Mouse (Mus musculus) frontal cortex, postnatal 25 days (tissue): ENCODE results near the gene Akr1e1.
"Not testable (repeated sequence)": the region's sequence is repeated elsewhere in the genome, so short reads cannot be mapped to it uniquely, and the experiment has no call there.

ENCODE experiments used
- DNase-seq, 2 experiments: peaks; one replicate each; pipeline ENCODE4 v3.0.0; 2022; ENCODE audit warnings: low spot score in 2 of 2

Gene Akr1e1

DNA sequence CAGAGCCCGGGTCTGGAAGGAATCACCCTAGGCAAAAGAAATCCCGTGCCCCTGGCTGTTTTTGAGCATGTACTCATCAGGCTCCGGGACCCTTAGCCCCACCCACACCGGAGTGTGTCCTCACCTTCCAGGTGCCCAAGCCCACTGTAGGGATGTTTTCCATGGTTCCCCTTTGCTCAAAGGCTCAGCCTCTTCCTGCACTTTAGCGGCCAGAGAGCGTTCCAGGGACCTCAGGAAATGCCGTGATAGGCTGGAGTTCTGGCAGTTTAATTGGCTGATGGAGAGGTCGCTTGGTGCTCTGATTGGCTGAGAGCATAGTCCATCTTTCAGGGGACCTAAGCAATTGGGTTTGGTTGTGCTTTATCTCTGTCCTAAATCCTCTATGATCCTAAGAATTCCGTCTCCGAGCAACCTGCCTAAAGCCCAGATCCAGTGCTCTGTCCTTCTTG, at the start of gene Akr1e1:
Gene Akr1e1 (minus strand): TSS at position 214 of the 449 bp plus-strand sequence.
- peak; percentile 76 to 85 for DNase-seq

DNA sequence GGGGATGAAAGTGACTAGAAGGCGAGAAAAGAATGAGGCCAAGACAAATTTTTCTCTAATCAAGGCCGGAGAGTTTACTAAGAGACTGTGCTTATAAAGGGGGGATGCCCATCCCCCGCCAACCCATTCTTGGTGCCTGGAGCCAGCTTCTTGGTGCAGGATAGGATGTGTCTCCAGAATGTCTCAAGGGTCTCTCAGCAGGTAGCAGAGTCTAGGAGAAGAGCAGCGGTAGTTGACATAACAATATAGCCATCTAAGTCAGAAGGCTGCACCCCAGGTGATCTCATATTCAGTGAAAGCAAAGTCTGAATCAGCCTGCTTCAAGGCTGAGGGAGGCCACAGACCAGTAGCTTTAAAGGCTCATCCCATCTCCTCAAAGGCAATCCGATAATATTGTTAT, 49.4 kb upstream of the Akr1e1 start:
- DNase-seq: no peak

DNA sequence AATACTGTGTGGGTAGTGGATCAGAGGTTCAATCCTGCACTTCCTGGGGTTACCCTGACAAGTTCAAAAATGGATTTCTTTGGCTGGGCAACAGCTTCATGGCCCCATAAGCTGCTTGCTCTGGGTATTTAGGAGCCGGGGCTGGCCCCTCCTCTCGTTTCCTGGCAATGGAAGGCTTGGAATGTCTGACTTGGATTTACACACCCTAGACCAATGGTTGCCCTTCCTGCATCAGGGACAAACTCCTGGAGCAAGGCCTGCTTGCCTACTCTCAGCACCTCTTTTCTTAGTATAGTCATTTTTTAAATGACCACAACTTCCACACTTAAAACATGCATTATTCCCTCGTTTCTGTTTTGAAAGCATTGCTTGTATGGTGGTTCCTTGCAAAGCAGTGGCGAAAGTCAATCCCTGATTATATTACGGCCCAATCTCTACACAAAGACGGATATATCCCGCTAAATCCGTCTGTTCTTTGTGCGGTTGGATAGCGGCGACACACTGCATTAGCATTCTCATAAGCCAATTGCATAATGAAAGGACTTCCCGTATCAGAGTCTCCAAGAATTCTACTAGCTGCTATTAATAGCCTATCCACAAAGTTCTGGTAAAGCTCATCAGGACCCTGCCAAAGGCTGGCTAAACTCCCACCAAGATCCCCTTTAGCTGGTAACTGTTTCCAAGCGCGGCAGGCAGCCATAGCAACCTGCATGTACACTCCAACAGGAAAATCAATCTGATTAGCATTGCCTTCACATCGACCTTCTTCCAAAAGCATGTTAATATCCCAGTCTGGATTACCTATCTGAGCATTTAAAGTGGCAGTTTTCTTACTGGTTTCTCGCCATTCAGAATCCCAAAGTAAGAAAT, 47.5 kb upstream of the Akr1e1 start:
- no peak for DNase-seq

DNA sequence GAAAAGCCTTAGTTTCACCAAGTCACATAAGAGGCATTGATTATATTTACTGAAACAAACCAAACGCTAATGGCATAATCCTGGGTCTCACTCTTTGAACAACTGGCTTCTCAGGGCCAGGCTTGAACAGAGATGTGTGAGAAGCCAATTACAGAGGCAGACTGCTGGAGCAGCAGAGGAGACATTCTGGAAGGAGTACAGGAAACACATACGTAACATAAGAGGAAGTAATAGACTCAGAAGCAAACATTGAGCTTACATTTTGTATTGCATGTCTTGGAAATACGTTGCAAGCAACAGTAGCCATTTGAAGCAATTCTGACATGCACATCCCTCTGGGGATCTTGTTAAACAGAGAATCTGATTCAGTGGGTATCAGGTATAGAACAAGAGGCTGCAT, 41.2 kb upstream of the Akr1e1 start:
- no peak for DNase-seq

DNA sequence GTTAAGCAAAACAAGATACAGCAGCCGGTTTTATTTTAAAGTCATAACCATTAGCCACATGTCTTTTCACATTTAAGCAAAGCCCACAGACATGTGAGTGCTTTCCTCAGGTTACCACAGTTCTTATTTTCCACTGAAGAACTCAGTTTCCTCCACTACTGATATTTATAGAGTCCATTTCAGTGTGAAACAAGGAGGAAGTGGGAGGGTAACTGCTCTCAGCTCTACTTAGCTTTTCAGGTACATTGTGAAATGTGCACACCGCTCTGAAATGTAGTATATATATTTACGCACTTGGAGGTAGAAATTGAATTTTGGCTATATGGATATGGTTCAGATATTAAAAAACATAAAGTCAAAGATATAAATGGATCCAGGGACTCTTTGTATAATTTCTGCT, 36.3 kb upstream of the Akr1e1 start:
- DNase-seq: no peak

DNA sequence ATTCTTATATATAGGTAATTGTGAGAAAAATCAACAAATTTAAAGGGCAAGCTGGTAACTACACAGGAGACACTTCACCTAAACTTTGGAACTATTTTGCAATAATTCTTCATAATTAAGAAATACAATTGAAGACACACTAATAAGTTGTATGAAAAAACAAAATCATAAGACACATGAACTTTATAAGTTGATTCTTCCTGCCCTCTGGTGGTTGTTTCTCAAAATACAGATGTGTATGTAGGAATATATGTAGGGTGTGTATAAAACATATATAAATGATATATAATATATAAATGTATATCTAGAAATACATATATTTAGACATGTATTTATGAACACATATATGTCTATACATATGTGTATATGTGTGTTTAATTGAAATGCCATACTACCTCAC, 1.9 kb upstream of the Akr1e1 start:
- DNase-seq: no peak

DNA sequence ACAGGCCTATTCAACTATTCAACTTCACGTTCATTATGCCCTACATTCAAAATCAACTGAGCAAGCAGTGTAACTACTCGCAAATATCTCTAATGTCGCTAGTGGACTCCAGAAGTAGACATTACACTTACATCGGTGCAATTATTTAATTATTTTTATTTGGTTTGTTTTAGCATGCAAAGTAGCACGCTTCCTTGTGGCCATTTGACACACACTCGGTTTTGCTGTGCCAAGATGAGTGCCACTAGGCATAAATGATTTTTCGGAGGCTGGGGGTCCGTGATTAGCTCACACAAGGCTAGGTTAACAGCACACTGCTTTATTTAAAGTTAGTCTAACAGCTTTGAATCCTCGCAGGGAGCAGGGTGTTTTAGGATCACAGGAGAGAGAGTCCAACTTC, 444 bp downstream of the Akr1e1 start:
- no peak for DNase-seq

DNA sequence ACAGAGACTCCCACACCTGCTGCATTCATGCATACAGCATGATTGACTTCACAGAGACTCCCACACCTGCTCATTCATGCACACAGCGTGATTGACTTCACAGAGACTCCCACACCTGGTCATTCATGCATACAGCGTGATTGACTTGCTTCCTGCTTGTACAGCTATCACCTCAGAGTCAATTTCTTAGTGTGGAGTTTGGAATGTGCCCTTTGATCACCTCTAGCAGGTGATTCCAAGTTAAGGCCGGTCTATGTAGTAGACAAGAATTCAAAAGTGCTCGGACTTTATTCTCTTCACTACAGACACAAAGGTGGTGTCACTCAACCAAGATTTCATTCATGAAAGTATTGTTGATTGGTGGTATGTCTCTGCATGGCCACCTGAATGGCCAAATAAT, 2.2 kb downstream of the Akr1e1 start:
- DNase-seq: no peak

DNA sequence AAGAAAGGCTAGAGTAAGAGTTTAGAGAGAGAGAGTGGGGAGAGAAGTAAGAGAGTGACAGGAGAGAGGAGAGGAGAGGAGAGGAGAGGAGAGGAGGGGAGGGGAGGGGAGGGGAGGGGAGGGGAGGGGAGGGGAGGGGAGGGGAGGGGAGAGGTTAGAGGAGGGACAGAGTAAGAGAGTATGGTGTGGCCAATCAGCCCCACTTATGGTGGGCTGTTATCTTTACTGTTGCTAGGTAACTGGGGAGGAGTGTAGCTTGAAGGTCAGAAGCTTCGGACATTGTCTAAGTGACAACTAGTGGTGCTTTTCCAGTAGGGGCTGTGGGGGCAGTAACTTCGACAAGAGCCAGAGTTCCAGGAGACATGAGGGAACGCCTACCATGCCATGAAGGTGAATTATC, 5.5 kb downstream of the Akr1e1 start:
- DNase-seq: not testable (repeated sequence)

DNA sequence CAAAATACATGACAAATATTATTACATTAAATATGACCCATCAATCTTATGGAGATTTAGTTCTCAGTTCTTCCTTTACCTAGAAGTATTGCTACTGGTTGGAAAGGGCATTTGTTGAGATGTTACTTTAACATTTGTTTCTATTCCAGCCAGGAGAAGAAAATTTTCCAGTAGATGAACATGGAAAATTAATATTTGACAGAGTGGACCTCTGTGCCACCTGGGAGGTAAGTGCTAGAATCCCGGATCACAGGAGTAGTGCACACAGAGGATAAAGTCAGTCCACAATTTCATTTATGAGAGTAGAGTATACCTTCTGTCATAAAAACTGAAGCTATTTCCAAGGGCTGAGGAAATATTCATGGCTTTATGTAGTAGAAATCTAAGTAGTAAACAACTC, 32.1 kb downstream of the Akr1e1 start:
- no peak for DNase-seq

DNA sequence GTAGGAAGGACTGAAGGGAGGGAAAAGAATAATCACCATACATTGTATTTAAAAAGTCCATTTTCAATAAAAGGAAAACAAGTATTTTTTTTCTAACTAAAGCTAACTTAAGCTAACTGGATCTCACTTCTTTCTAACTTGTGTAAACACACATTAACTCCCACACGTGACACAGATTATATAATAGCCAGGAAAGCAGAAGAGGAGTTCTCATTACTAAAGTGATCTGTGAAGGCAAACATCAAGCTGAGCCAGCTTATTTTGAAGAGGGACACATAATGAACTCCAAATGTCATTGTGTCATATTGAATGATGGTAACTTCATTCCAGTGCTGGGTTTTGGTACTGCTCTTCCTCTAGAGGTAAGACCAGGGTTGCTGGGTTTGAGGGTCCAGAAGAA, 35.1 kb downstream of the Akr1e1 start, which contains the start of gene Akr1c21:
Gene Akr1c21 (plus strand): TSS at position 205 of the 400 bp plus-strand sequence.
- DNase-seq: no peak

DNA sequence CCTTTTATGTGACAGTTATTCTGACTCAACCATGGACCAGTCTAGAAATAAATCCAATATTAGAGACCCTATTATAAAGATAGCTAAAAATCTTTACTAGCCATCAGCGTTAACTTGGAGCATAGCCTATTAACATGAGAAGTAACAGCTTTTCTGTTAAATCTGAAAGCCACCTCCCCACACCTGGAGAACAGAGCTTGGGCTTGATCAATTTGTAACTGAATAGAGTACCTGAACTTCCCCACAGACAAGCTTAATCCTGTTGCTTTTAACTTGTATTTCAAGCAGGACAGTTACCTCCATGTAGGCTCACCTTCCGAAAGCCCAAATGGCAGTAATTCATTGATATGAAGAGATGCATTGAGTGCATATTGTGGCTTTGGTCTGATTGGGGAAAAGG, 43.0 kb downstream of the Akr1e1 start:
- DNase-seq: no peak

DNA sequence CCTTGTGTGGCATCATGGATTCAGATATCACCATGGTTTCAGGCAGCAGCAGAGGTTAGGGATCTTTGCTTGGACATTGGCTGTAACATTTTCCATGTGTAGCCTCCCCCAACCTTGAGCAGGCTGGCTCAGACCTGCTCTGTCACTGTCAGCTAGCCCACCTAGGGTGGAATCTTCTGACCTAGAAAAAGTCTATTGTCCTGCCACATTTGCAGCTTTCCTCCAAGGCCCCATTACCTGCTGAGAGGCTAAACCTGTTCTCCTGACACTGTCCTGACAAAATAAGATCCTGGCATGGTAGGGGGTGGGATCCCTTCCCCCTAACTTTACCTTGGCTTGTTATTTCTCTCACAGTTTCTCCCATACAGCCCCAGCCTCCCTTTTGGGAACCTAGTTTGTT, 48.5 kb downstream of the Akr1e1 start:
- no peak for DNase-seq

DNA sequence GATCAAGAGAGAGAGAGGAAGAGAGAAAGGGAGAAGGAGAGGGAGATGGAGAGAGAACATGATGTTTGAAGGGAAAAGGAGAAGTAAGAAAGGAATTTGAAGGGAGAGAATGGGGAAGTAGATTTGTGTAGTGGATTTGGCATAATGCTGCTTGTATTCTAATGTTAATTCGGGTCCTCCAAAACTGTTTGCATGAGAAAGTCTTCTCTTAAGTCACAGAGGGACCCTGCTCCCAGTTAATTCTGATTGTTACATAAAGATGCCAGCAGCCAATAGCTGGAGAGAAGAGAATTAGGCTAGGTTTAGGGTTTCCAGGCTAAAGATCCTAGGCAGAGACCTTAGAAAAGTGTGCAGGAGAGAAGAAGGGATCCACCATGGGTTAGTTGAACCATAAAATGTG, 49.8 kb downstream of the Akr1e1 start:
- no peak for DNase-seq
